Mouse (Mus musculus) liver, embryonic 15.5 days (tissue): ENCODE results near the gene Stn1. TPM values are rescaled to one million over a fixed set of nuclear protein-coding genes. Genes with fewer than 3 reads are reported as not detected.
"Not testable (repeated sequence)": the region's sequence is repeated elsewhere in the genome, so short reads cannot be mapped to it uniquely, and the experiment has no call there.

ENCODE experiments used
- ATAC-seq: fragments of 200-750 bp; cut with Nextera tagmentation; 2 replicates; pipeline ENCODE4 v1.8.0; 2017; ENCODE audit warnings: moderate number of reproducible peaks, mild to moderate bottlenecking, moderate library complexity; ENCODE audit not compliant: insufficient read depth
- H3K27ac ChIP-seq: fragments of 300-500 bp; sonication (generic); replicated peaks from 2 replicates; pipeline ENCODE4 v1.5.1; 2015; ENCODE audit warnings: mild to moderate bottlenecking, inconsistent platforms
- H3K27me3 ChIP-seq: fragments of 300-500 bp; sonication (generic); 2 replicates; pipeline ENCODE4 v1.6.1; 2015; ENCODE audit warnings: mild to moderate bottlenecking, inconsistent platforms
- H3K36me3 ChIP-seq: fragments of 300-500 bp; sonication (generic); replicated peaks from 2 replicates; pipeline ENCODE4 v1.6.1; 2015; ENCODE audit warnings: moderate library complexity, mild to moderate bottlenecking, inconsistent platforms
- H3K4me1 ChIP-seq: fragments of 300-500 bp; sonication (generic); replicated peaks from 2 replicates; pipeline ENCODE4 v1.6.1; 2015; ENCODE audit warnings: inconsistent platforms
- H3K4me2 ChIP-seq: fragments of 300-500 bp; sonication (generic); 2 replicates; pipeline ENCODE4 v1.6.1; 2015; ENCODE audit warnings: moderate library complexity, mild to moderate bottlenecking, inconsistent platforms
- H3K4me3 ChIP-seq: fragments of 300-500 bp; sonication (generic); replicated peaks from 2 replicates; pipeline ENCODE4 v1.5.1; 2015; ENCODE audit warnings: mild to moderate bottlenecking, inconsistent platforms
- H3K9ac ChIP-seq: fragments of 300-500 bp; sonication (generic); 2 replicates; pipeline ENCODE4 v1.6.1; 2015; ENCODE audit warnings: moderate library complexity, mild to moderate bottlenecking, inconsistent platforms
- H3K9me3 ChIP-seq: fragments of 300-500 bp; sonication (generic); replicated peaks from 2 replicates; pipeline ENCODE4 v1.6.1; 2016; ENCODE audit warnings: inconsistent platforms
- WGBS: fragments of 180-500 bp; shearing (Covaris S2); methylation state at CpG from one replicate; pipeline ENCODE4 v1.1.7; 2015; ENCODE audit warnings: mixed read lengths; ENCODE audit not compliant: insufficient replicate concordance; 5-methylcytosine and 5-hydroxymethylcytosine counted together
- polyA plus RNA-seq: library from polyadenylated mRNA; unstranded; fragments of >200 nt; fragmentation: Nextera tagmentation; extraction: Ambion mirVana; gene quantifications from 2 replicates; pipeline ENCODE4 v1.2.1, GENCODE M21; 2015

Gene Stn1
- 8.4 and 8.7 TPM in 2 replicates for polyA plus RNA-seq

- Histone ChIP-seq H3K27me3 (peaks cover 12% of the 10 kb centered on the region; the same call in 1 of the 2 replicates), H3K4me3 (peak within 1 kb of the TSS; percentile 65), H3K36me3 (peaks cover 9% of the 10 kb centered on the region; the same call in 1 of the 2 replicates), H3K27ac (peak within 1 kb of the TSS; percentile 72), H3K4me2 (peak within 1 kb of the TSS; percentile 84), H3K9ac (peak within 1 kb of the TSS; percentile 59), H3K4me1 (peaks cover 35% of the 10 kb centered on the region), H3K9me3 (no peaks in the 10 kb centered on the region)
- ATAC-seq = peak; percentile 38
- 3% methylated on average over 10 of the region's 10 CpGs for WGBS
Measured at GRCm38 (mm10) chr19:47537300-47537792, at the start of gene Stn1. Gene Stn1 (minus strand): TSS chr19:47537507.

DNA sequence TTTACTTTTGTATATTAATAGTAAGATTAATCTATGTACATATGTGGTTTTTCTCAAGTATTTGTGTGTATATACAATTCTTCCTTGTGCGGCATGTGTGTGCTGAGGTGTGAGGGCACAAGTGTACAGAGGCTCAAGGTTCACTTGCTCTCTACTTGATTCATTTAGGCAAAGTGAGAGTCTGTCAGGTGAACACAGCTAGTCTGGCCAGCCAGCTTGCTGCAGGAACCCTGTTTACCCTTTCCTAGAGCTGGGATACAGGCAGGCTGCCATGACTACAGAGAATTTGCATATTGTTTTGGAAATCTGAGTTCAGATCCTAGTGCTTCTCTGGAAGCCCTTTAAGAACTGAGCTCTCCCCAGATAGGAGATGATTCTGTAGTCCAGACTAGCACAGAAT lies 49.7 kb upstream of the Stn1 start:
- H3K27ac ChIP-seq = no peak overlapping the region
- ATAC-seq = no peak
- no peaks in the 10 kb centered on the region for H3K36me3 ChIP-seq
- peaks cover 31% of the 10 kb centered on the region for H3K4me1 ChIP-seq
- H3K4me3 ChIP-seq = no peak overlapping the region
- 78% methylated on average over 1 of the region's 1 CpGs for WGBS
- H3K9ac ChIP-seq = no peak overlapping the region
- no peaks in the 10 kb centered on the region for H3K27me3 ChIP-seq
- no peaks in the 10 kb centered on the region for H3K9me3 ChIP-seq
- H3K4me2 ChIP-seq = no peak overlapping the region

- Histone ChIP-seq H3K9me3 (no peaks in the 10 kb centered on the region), H3K27me3 (no peaks in the 10 kb centered on the region), H3K9ac (no peak overlapping the region), H3K27ac (no peak overlapping the region), H3K4me2 (no peak overlapping the region), H3K4me3 (no peak overlapping the region), H3K36me3 (no peaks in the 10 kb centered on the region), H3K4me1 (peaks cover 42% of the 10 kb centered on the region)
- no peak for ATAC-seq
- 88% methylated on average over 1 of the region's 1 CpGs for WGBS
Measured at GRCm38 (mm10) chr19:47585772-47586171, 48.5 kb upstream of the Stn1 start.

DNA sequence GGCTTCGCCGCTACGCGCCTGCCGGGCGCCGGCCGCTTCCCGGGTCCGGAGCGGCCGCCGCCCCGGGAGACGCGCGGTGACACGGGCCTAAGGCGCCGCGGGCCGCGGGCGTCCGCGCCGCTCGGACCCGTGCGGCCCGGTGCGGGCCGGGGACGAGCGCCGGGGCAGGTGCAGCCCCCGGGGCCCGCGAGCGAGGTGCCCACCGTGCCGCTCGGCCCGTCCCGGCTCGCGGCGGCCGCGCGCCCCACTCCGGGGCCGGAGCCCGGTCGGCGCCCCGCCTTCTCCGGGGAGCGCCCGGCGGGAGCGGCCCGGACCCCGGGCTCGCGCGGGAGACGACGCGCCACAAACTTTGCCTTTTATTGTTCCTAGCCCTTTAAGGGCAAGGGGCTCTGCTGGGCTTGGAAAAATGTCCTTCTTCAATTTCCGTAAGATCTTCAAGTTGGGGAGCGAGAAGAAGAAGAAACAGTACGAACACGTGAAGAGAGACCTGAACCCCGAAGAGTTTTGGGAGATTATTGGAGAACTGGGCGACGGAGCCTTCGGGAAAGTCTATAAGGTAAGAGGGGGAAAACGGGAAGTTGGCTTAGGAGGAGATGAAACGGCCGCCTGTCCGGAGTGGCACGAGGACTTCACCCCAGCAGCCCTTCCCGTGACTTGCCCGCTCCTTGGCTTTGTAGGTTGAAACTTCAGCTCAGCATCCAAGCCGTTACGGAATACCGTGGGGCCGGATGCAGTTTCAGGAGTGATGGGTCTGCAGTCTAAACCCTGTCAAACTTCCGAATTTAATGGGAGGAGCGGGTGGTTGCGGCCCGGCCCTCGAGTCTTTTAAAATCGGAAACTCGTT lies 42.7 kb upstream of the Stn1 start:
- ATAC-seq = peak; percentile 78
- under 1% methylated on average over 92 of the region's 96 CpGs for WGBS
- H3K4me3 ChIP-seq = peak overlapping the region; percentile 93

GRCm38 (mm10) chr19:47579225-47579787 lies 42.0 kb upstream of the Stn1 start, which contains the start of gene Slk:
Gene Slk (plus strand): TSS chr19:47579678.
- H3K9me3 ChIP-seq = no peaks in the 10 kb centered on the region
- peak within 1 kb of the TSS; percentile 99 for H3K9ac ChIP-seq
- no peaks in the 10 kb centered on the region for H3K27me3 ChIP-seq
- H3K27ac ChIP-seq = peak within 1 kb of the TSS; percentile 95
- peak within 1 kb of the TSS; percentile 93 for H3K4me3 ChIP-seq
- no peaks in the 10 kb centered on the region for H3K36me3 ChIP-seq
- peak within 1 kb of the TSS; percentile 95 for H3K4me2 ChIP-seq
- ATAC-seq = peak; percentile 96
- peaks cover 30% of the 10 kb centered on the region for H3K4me1 ChIP-seq
- WGBS = under 1% methylated on average over 81 of the region's 83 CpGs

More for the DNA sequence above, 42.7 kb upstream of the Stn1 start:
- Histone ChIP-seq H3K9me3 (no peaks in the 10 kb centered on the region), H3K27me3 (no peaks in the 10 kb centered on the region), H3K27ac (peak overlapping the region; percentile 95), H3K4me1 (peaks cover 30% of the 10 kb centered on the region), H3K36me3 (no peaks in the 10 kb centered on the region), H3K4me2 (peak overlapping the region; percentile 95), H3K9ac (peak overlapping the region; percentile 99)

DNA sequence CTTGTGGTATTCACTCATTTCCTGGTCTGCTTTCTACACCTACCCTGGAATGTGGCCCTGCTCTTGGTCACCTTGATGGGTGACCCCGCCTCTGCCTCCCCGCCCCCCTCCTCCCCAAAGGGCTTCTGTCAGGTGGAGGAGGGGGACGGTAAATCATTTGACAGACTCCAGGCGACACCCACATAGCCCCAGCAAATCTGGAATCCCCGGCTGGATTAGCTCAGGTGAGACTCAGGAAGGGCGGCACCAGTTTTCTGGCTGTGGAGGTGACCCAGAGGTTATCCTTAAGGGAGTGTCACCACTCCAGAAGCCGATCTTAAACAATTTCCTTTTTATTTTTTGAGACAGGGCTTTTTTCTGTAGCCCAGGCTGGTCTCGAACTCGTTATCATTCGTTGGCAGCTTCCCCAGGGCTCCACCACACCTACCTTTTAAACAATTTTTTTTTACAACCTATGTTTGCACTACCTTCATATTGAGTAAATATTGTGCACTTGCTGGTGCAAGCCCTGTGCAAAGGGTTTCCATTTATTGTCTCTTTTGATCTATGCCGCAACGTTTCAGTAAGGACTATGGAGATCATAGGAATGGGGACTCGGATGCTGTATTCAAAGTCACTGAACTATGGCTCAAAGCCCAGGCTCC lies 41.4 kb upstream of the Stn1 start:
- no peak for ATAC-seq
- Histone ChIP-seq H3K4me1 (peaks cover 30% of the 10 kb centered on the region), H3K4me3 (peak overlapping the region; percentile 93), H3K27ac (peak overlapping the region; percentile 95), H3K4me2 (peak overlapping the region; percentile 95), H3K9me3 (no peaks in the 10 kb centered on the region), H3K9ac (peak overlapping the region; percentile 99), H3K36me3 (no peaks in the 10 kb centered on the region), H3K27me3 (no peaks in the 10 kb centered on the region)
- WGBS = 22% methylated on average over 13 of the region's 13 CpGs

- 71% methylated on average over 3 of the region's 3 CpGs for WGBS
- Histone ChIP-seq H3K4me2 (no peak overlapping the region), H3K9me3 (no peaks in the 10 kb centered on the region), H3K27ac (no peak overlapping the region), H3K9ac (no peak overlapping the region), H3K36me3 (no peaks in the 10 kb centered on the region), H3K27me3 (no peaks in the 10 kb centered on the region; the same call in 1 of the 2 replicates), H3K4me3 (no peak overlapping the region), H3K4me1 (peaks cover 6% of the 10 kb centered on the region)
- no peak for ATAC-seq
Measured at GRCm38 (mm10) chr19:47573718-47574117, 36.4 kb upstream of the Stn1 start.

DNA sequence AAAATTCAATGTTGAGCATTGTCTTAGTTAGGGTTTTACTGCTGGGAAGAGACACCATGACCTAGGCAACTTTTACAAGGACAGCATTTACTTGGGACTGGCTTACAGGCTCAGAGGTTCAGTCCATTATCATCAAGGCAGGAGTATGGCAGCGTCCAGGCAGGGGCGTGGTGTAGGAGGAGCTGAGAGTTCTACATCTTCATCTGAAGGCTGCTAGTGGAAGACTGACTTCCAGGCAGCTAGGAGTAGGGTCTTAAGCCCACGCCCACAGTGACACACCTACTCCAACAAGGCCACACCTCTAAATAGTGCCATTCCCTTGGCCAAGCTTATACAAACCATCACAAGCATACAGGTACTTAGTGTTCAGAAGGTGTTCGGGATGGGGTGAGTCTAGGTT lies 34.7 kb upstream of the Stn1 start:
- WGBS = 43% methylated on average over 4 of the region's 4 CpGs
- H3K4me1 ChIP-seq, H3K9ac ChIP-seq, H3K27ac ChIP-seq, H3K9me3 ChIP-seq, H3K4me3 ChIP-seq, H3K27me3 ChIP-seq, H3K36me3 ChIP-seq, ATAC-seq, H3K4me2 ChIP-seq: not testable (repeated sequence)

DNA sequence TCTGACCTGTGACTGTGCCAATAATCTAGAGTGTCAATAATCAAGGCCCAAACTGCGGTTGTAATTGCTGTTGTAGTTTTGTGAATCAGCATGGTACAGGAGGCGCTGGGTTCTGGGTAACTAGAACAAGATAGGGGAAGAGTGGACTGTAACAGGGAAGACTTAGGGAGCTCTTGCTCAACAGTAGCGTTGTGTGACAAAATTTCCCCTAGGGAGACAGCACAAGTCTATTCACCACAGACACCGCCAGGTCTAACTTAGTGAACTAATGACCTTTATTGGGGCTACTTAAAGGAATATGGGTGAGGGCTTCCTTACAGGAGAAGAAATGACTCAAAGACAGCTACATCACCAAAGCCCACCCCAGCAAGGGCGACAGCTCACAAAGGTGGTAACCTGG lies 32.7 kb upstream of the Stn1 start:
- H3K4me3 ChIP-seq = no peak overlapping the region
- ATAC-seq = no peak
- WGBS = 72% methylated on average over 5 of the region's 5 CpGs

DNA sequence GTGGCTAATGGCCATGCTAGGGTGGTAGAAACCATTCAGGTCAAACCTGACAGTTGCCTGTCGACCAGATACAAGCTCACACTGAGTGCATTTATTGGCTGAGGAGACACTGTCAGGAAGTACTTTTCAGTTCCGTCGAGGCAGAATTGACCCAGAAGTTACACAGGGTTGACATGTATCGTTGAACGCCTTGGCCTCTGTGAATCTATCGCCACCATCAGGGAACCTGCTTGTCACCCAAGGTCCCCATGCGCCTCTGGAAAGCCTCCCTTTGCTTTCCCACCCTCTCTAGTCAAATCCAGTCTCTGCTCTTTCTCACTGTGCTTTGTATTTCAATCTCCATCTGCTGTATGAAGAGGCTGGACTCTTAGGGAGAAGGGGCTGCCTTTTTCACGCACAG lies 28.7 kb upstream of the Stn1 start:
- ATAC-seq = no peak
- no peak overlapping the region for H3K4me3 ChIP-seq
- no peaks in the 10 kb centered on the region; the same call in 1 of the 2 replicates for H3K27me3 ChIP-seq
- WGBS = 72% methylated on average over 8 of the region's 8 CpGs
- no peak overlapping the region for H3K27ac ChIP-seq
- H3K4me2 ChIP-seq = no peak overlapping the region
- no peaks in the 10 kb centered on the region for H3K36me3 ChIP-seq
- no peak overlapping the region for H3K9ac ChIP-seq
- no peaks in the 10 kb centered on the region for H3K9me3 ChIP-seq
- peaks cover 18% of the 10 kb centered on the region for H3K4me1 ChIP-seq

More for the DNA sequence above, 32.7 kb upstream of the Stn1 start:
- Histone ChIP-seq H3K27ac (no peak overlapping the region), H3K9ac (no peak overlapping the region), H3K4me2 (no peak overlapping the region), H3K27me3 (no peaks in the 10 kb centered on the region; the same call in 1 of the 2 replicates), H3K4me1 (peaks cover 15% of the 10 kb centered on the region), H3K9me3 (no peaks in the 10 kb centered on the region), H3K36me3 (no peaks in the 10 kb centered on the region)
